Mouse (Mus musculus) midbrain, embryonic 13.5 days (tissue): ENCODE results near the gene Mymx. TPM values are rescaled to one million over a fixed set of nuclear protein-coding genes. Genes with fewer than 3 reads are reported as not detected.

Experiments
- ATAC-seq: fragments of 200-750 bp; cut with Nextera tagmentation; 2 replicates; pipeline ENCODE4 v1.8.0; 2017; ENCODE audit warnings: mild to moderate bottlenecking, moderate TSS enrichment, moderate library complexity
- H3K27ac ChIP-seq: fragments of 300-500 bp; sonication (generic); 2 replicates; pipeline ENCODE4 v1.5.1; 2015; ENCODE audit warnings: inconsistent platforms, mild to moderate bottlenecking, moderate library complexity
- H3K27me3 ChIP-seq: fragments of 300-500 bp; sonication (generic); 2 replicates; pipeline ENCODE4 v1.6.1; 2015; ENCODE audit warnings: mild to moderate bottlenecking, inconsistent platforms
- H3K36me3 ChIP-seq: fragments of 300-500 bp; sonication (generic); 2 replicates; pipeline ENCODE4 v1.6.1; 2015; ENCODE audit warnings: mild to moderate bottlenecking, inconsistent platforms
- H3K4me1 ChIP-seq: fragments of 300-500 bp; sonication (generic); replicated peaks from 2 replicates; pipeline ENCODE4 v1.6.1; 2015; ENCODE audit warnings: inconsistent platforms
- H3K4me2 ChIP-seq: fragments of 300-500 bp; sonication (generic); replicated peaks from 2 replicates; pipeline ENCODE4 v1.6.1; 2015; ENCODE audit warnings: moderate library complexity, mild to moderate bottlenecking, inconsistent platforms
- H3K4me3 ChIP-seq: fragments of 300-500 bp; sonication (generic); replicated peaks from 2 replicates; pipeline ENCODE4 v1.5.1; 2015; ENCODE audit warnings: mild to moderate bottlenecking, inconsistent platforms
- H3K9ac ChIP-seq: fragments of 300-500 bp; sonication (generic); replicated peaks from 2 replicates; pipeline ENCODE4 v1.6.1; 2015; ENCODE audit warnings: mild to moderate bottlenecking, inconsistent platforms
- H3K9me3 ChIP-seq: fragments of 300-500 bp; sonication (generic); 2 replicates; pipeline ENCODE4 v1.6.1; 2016; ENCODE audit warnings: mild to moderate bottlenecking, inconsistent platforms
- WGBS: fragments of 180-500 bp; shearing (Covaris S2); methylation state at CpG from one replicate; pipeline ENCODE4 v1.1.7; 2015; 5-methylcytosine and 5-hydroxymethylcytosine counted together
- polyA plus RNA-seq: library from polyadenylated mRNA; unstranded; fragments of >200 nt; fragmentation: Nextera tagmentation; extraction: Ambion mirVana; gene quantifications from 2 replicates; pipeline ENCODE4 v1.2.1, GENCODE M21; 2015

Mymx gene
- polyA plus RNA-seq, 1 experiment from 2014 or later, result not detected

GRCm38 (mm10) chr17:45585725-45586448 is 16.0 kb downstream of the Mymx start:
- Histone ChIP-seq H3K27ac (peak overlapping the region; percentile 35; the same call in 1 of the 2 replicates), H3K4me2 (no peak overlapping the region), H3K36me3 (no peaks in the 10 kb centered on the region; the same call in 1 of the 2 replicates), H3K27me3 (no peaks in the 10 kb centered on the region), H3K4me3 (no peak overlapping the region), H3K4me1 (peaks cover 21% of the 10 kb centered on the region), H3K9me3 (no peaks in the 10 kb centered on the region; the same call in 1 of the 2 replicates), H3K9ac (no peak overlapping the region)
- 64% methylated on average over 23 of the region's 23 CpGs for WGBS
- no peak for ATAC-seq

DNA sequence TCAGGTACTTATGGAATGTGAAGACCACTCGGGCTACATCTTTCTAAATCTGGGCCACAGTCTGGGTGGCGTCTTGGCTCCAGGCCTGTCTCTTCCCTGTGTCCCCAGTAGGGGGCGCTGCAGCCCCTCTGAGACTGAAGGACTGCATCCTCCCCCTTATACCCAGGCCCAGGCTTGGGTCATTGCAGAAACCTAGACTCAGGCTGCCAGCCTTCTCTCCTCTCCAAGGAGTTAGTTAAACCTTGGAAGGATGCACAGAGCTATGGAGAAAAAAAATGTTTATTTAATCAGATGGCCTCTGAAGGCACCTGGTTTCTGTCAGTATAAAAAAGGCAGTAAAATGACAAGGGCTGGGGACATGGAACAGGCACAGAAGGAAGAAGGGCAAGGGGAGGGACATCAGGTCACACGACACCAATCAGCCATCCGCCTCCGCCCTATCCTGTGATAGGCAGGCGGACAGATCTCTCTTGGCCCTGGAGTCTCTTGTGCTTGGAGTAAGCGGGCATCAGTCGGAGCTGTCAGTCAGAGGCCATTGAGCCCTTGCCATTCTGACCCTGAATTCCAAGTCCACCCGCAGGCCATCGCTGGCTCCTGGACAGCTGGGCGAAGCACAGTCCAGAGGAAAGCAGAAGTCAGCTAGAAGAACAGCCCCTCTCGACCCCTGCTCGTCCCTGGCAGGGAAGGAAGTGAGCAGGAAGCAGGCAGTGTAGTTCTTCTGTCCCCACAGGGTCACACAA is 16.8 kb downstream of the Mymx start:
- ATAC-seq, result peak; percentile 62
- Histone ChIP-seq H3K27ac (peak overlapping the region; percentile 71), H3K9me3 (no peaks in the 10 kb centered on the region; the same call in 1 of the 2 replicates), H3K4me1 (peaks cover 21% of the 10 kb centered on the region), H3K9ac (peak overlapping the region; percentile 41; the same call in 1 of the 2 replicates), H3K4me2 (no peak overlapping the region), H3K4me3 (no peak overlapping the region), H3K36me3 (no peaks in the 10 kb centered on the region; the same call in 1 of the 2 replicates), H3K27me3 (no peaks in the 10 kb centered on the region)
- WGBS, result 15% methylated on average over 14 of the region's 14 CpGs

GRCm38 (mm10) chr17:45584096-45584896 is 17.6 kb downstream of the Mymx start:
- WGBS, result 36% methylated on average over 12 of the region's 12 CpGs
- Histone ChIP-seq H3K27ac (peak overlapping the region; percentile 71), H3K4me3 (no peak overlapping the region), H3K9me3 (no peaks in the 10 kb centered on the region; the same call in 1 of the 2 replicates), H3K27me3 (no peaks in the 10 kb centered on the region), H3K36me3 (no peaks in the 10 kb centered on the region; the same call in 1 of the 2 replicates), H3K4me1 (peaks cover 21% of the 10 kb centered on the region), H3K4me2 (no peak overlapping the region), H3K9ac (peak overlapping the region; percentile 41; the same call in 1 of the 2 replicates)
- peak; percentile 59 for ATAC-seq

DNA sequence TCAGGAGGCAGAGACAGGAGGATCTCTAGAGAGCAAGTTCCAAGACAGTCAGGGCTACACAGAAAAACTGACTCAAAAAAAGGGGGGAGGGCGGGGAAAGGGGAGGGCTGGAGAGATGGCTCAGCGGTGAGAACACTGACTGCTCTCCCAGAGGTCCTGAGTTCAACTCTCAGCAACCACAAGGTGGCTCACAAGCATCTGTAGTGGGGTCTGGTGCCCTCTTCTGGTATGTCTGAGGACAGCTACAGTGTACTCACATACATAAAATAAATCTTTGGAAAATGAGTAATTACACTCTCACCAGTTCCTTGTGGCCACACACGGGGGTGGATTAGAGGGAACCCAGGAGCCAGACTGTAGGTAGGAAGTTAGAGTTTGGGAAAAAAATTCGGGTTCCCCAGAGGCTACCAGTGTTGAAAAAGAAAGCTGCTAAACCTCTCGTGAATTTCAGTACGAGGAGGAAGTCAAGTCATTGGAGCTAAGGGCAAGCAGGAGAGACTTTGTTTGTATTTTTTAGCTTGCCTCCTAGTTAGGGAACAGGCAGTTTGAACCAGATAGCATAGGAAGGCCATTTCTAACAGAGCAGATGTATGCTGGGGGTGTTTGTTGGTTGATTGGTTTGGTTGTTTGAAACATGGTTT is 19.1 kb downstream of the Mymx start:
- no peak for ATAC-seq
- Histone ChIP-seq H3K9ac (no peak overlapping the region), H3K36me3 (no peaks in the 10 kb centered on the region; the same call in 1 of the 2 replicates), H3K4me2 (no peak overlapping the region), H3K27me3 (no peaks in the 10 kb centered on the region), H3K4me1 (peaks cover 21% of the 10 kb centered on the region), H3K27ac (no peak overlapping the region), H3K4me3 (no peak overlapping the region), H3K9me3 (no peaks in the 10 kb centered on the region; the same call in 1 of the 2 replicates)
- WGBS, result 77% methylated on average over 6 of the region's 6 CpGs

- Histone ChIP-seq H3K27me3 (no peaks in the 10 kb centered on the region), H3K4me2 (no peak overlapping the region), H3K27ac (no peak overlapping the region), H3K9ac (no peak overlapping the region), H3K36me3 (no peaks in the 10 kb centered on the region; the same call in 1 of the 2 replicates), H3K4me3 (no peak overlapping the region), H3K9me3 (no peaks in the 10 kb centered on the region; the same call in 1 of the 2 replicates), H3K4me1 (peaks cover 21% of the 10 kb centered on the region)
- no peak for ATAC-seq
- 92% methylated on average over 6 of the region's 6 CpGs for WGBS
Observed at GRCm38 (mm10) chr17:45582188-45582587, 19.7 kb downstream of the Mymx start.

- WGBS, result 17% methylated on average over 2 of the region's 2 CpGs
- ATAC-seq, result no peak
- H3K4me2 ChIP-seq, result no peak overlapping the region
Observed at GRCm38 (mm10) chr17:45581567-45581983, 20.3 kb downstream of the Mymx start.

GRCm38 (mm10) chr17:45580958-45581477 is 20.9 kb downstream of the Mymx start:
- Histone ChIP-seq H3K27ac (no peak overlapping the region), H3K27me3 (no peaks in the 10 kb centered on the region), H3K9ac (no peak overlapping the region), H3K9me3 (no peaks in the 10 kb centered on the region), H3K4me3 (no peak overlapping the region), H3K36me3 (no peaks in the 10 kb centered on the region), H3K4me2 (no peak overlapping the region), H3K4me1 (peaks cover 20% of the 10 kb centered on the region)
- WGBS, result 55% methylated on average over 12 of the region's 12 CpGs
- ATAC-seq, result no peak

More at GRCm38 (mm10) chr17:45581567-45581983, 20.3 kb downstream of the Mymx start:
- Histone ChIP-seq H3K4me1 (peaks cover 21% of the 10 kb centered on the region), H3K36me3 (no peaks in the 10 kb centered on the region; the same call in 1 of the 2 replicates), H3K4me3 (no peak overlapping the region), H3K27ac (no peak overlapping the region), H3K27me3 (no peaks in the 10 kb centered on the region), H3K9me3 (no peaks in the 10 kb centered on the region; the same call in 1 of the 2 replicates), H3K9ac (no peak overlapping the region)

DNA sequence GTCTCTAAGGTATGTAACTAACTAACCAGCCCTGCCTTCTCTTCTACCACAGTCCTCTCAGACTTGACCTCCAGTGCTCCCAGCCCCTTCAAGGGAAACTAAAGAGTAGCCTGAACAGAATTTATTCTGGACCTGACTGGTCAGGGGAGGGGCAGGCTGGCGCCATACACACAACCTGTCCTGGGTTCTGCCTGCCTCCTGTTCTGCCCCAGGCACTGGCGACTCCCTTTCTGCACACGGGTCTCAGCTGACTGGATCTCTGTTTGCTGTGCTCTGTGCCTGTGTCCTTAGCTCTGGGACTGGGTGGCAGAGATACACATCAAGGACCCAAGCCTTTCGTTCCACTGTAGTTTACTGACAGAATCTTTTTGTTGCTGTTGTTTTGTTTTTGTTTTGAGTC is 22.3 kb downstream of the Mymx start:
- no peaks in the 10 kb centered on the region for H3K27me3 ChIP-seq
- H3K4me1 ChIP-seq, result peaks cover 13% of the 10 kb centered on the region
- no peak for ATAC-seq
- H3K27ac ChIP-seq, result no peak overlapping the region
- 89% methylated on average over 4 of the region's 4 CpGs for WGBS
- no peak overlapping the region for H3K4me3 ChIP-seq
- no peaks in the 10 kb centered on the region for H3K36me3 ChIP-seq
- no peak overlapping the region for H3K9ac ChIP-seq
- no peak overlapping the region for H3K4me2 ChIP-seq
- no peaks in the 10 kb centered on the region for H3K9me3 ChIP-seq

DNA sequence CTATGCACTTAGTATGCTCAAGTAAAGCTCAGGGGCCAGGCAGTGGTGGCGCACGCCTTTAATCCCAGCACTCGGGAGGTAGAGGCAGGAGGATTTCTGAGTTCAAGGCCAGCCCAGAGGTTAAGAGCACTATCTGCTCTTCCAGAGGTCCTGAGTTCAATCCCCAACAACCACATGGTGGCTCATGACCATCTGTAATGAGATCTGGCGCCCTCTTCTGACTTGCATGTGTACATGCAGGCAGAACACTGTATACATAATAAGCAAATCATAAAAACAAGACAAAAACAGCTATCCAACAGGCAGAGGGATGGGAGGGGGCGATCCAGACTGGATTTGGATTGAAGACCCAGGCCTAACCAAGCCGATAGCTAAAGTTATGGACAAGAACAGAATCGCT is 23.1 kb downstream of the Mymx start:
- Histone ChIP-seq H3K27ac (no peak overlapping the region), H3K9me3 (no peaks in the 10 kb centered on the region), H3K27me3 (no peaks in the 10 kb centered on the region), H3K4me3 (no peak overlapping the region), H3K9ac (no peak overlapping the region), H3K36me3 (no peaks in the 10 kb centered on the region), H3K4me1 (peaks cover 13% of the 10 kb centered on the region), H3K4me2 (no peak overlapping the region)
- no peak for ATAC-seq
- 67% methylated on average over 7 of the region's 7 CpGs for WGBS

- Histone ChIP-seq H3K4me2 (no peak overlapping the region), H3K36me3 (no peaks in the 10 kb centered on the region), H3K27ac (no peak overlapping the region), H3K27me3 (no peaks in the 10 kb centered on the region), H3K4me1 (peaks cover 13% of the 10 kb centered on the region), H3K9me3 (no peaks in the 10 kb centered on the region), H3K9ac (no peak overlapping the region), H3K4me3 (no peak overlapping the region)
- no peak for ATAC-seq
- WGBS, result 68% methylated on average over 5 of the region's 5 CpGs
Observed at GRCm38 (mm10) chr17:45578242-45578641, 23.7 kb downstream of the Mymx start.
